ENCODE assay signal across 9 mouse cellular contexts in genomic region chr5:124012885-124013284, GRCm38 (mm10). TPM values are rescaled to one million over a fixed set of nuclear protein-coding genes. Genes with fewer than 3 reads are reported as not detected.
DNase-seq lines count a peak whose midpoint lies in the region; ATAC-seq and TF ChIP-seq lines count a peak whose summit lies in the region.
"Had no signal": no experiment of that assay in that cellular context is flagged by ENCODE, and none has a peak within 500 bp of the region (broad histone marks: within the 10 kb centered on the region; RNA-seq: fewer than 3 reads in every experiment).

No protein-coding gene starts in this region.

- H3K27ac ChIP-seq in gastrocnemius, adult 2 months, result peak overlapping the region; percentile 79
- peak overlapping the region; percentile 96 for H3K27ac ChIP-seq in lung, embryonic 16.5 days (ENCODE audit: low read length)

- H3K4me2 ChIP-seq in lung, embryonic 16.5 days (ENCODE audit: low read depth, low read length), result no peak overlapping the region
- H3K4me2 ChIP-seq: limb, embryonic 15.5 days had no signal

- ATAC-seq in lung, embryonic 16.5 days (ENCODE audit: low read depth), result no peak

- H3K27me3 ChIP-seq in lung, embryonic 16.5 days (ENCODE audit: control insufficient read depth, insufficient read depth, low read depth, low read length), result no peaks in the 10 kb centered on the region
- H3K27me3 ChIP-seq: limb, embryonic 15.5 days had no signal

- intact Hi-C loops in gastrocnemius, adult 2 months (cut with DNase I), result no loop called here

- peaks cover 12% of the 10 kb centered on the region for H3K36me3 ChIP-seq in lung, embryonic 16.5 days (ENCODE audit: control insufficient read depth, insufficient read depth, low read length)

- no peaks in the 10 kb centered on the region for H3K9me3 ChIP-seq in lung, embryonic 16.5 days (ENCODE audit: control insufficient read depth, low read length)
- H3K9me3 ChIP-seq: limb, embryonic 15.5 days had no signal

- no peak overlapping the region for H3K9ac ChIP-seq in lung, embryonic 16.5 days (ENCODE audit: low read length)
- H3K9ac ChIP-seq: limb, embryonic 15.5 days had no signal

- H3K4me1 ChIP-seq in lung, embryonic 16.5 days (replicated peaks; ENCODE audit: control insufficient read depth, insufficient read depth, low read length), result peaks cover 64% of the 10 kb centered on the region

- no peak overlapping the region for H3K4me3 ChIP-seq in gastrocnemius, adult 2 months
- no peak overlapping the region for H3K4me3 ChIP-seq in lung, embryonic 16.5 days (ENCODE audit: low read length)
- H3K4me3 ChIP-seq: limb, embryonic 15.5 days had no signal

- no peak for TF ChIP-seq CTCF in gastrocnemius, adult 2 months (IDR thresholded peaks at IDR 0.05)

- DNase-seq in gastrocnemius, adult 2 months, result no peak
- DNase-seq in gastrocnemius, postnatal 10 days, result no peak
- no peak for DNase-seq in lung, postnatal 25 days (ENCODE audit: low spot score)
- peak; percentile 60 for DNase-seq in induced T-regulatory cell, adult 2 months (ENCODE audit: low read depth)
- DNase-seq in naive thymus-derived CD4-positive, alpha-beta T cell, adult 2 months (ENCODE audit: low read depth), result peak; percentile 37
- no peak for DNase-seq in kidney, postnatal 14 days
- no peak for DNase-seq in frontal cortex, postnatal 36 days (ENCODE audit: low spot score in 2 of 2)

- WGBS in lung, embryonic 16.5 days, result 56% methylated on average over 10 of the region's 10 CpGs

RNA-seq across cellular contexts. Expression of gene Vps37b, which starts 19.2 kb away (rescaled TPM):
- total RNA-seq in gastrocnemius, adult 2 months (2021), result 1 to 10 TPM; 4.1 to 6.2 TPM
- total RNA-seq in gastrocnemius, postnatal 10 days (2021), result 10 to 100 TPM; 11.9 to 13.4 TPM
- 39.2 and 41.6 TPM in 2 replicates for polyA plus RNA-seq in lung, embryonic 16.5 days (2015; fragmentation: Nextera tagmentation; extraction: Ambion mirVana)

RNA-seq across cellular contexts. Expression of gene Hip1r, which starts 39.5 kb away (rescaled TPM):
- total RNA-seq in gastrocnemius, adult 2 months (2021), result 10 to 100 TPM in 1 of 2 experiments, 1 to 10 TPM in 1; 5.6 to 14.3 TPM
- total RNA-seq in gastrocnemius, postnatal 10 days (2021), result 1 to 10 TPM; 8.2 to 9.0 TPM
- polyA plus RNA-seq in lung, embryonic 16.5 days (2015; fragmentation: Nextera tagmentation; extraction: Ambion mirVana), result 13.8 and 14.5 TPM in 2 replicates

Comparison
In these comparisons a context has a peak if more than half of its experiments do, and no peak if none do; other contexts are left out.
1. DNase-seq: peak in induced T-regulatory cell, adult 2 months (single experiment) and naive thymus-derived CD4-positive, alpha-beta T cell, adult 2 months (single experiment); none in gastrocnemius, adult 2 months (single experiment), gastrocnemius, postnatal 10 days (single experiment), lung, postnatal 25 days (single experiment), kidney, postnatal 14 days (single experiment) and frontal cortex, postnatal 36 days (0 of 2).